Comparison of ENCODE assay signal across 8 mouse cellular contexts in the genomic region with DNA sequence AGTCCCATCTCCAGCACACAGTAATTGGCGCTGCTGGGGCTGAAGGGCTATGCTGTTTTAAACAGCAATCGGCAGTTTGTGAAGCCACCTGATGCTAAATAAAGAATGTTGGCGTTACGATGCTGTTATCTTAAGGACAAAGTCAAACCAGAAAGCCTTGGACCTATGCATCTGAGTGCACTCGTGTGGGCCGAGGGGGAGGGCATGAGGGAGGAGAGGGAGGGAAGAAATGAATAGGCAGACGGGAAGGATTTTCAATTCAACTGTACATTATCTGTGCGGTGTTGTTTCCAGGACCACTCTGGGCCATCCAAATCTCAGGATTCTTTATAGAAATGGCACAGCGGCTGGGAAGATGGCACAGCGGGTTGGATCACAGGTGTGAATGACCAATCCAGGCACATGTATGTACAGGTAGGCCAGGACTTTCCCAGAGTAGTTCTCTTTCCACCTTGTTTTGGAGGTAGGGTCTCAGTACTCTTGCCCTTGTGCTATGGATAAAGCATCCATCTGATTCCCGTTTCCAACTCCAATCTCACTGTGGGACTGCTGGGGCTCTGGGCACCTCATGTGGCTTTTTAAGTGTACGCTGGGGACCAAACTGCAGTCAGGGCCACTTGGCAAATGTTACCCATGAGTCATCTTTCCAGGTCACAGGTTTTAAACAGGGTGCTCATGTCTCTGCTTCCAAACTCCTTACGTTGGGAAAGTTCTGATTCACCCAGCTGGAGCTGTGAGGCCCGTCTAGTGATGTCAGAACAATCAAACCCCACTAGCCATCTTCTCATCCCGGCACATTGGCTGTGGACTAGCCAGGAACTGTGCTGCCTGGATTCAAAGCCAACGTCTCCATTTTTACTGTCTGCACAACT. TPM values are rescaled to one million over a fixed set of nuclear protein-coding genes. Genes with fewer than 3 reads are reported as not detected.
DNase-seq lines count a peak whose midpoint lies in the region; ATAC-seq and TF ChIP-seq lines count a peak whose summit lies in the region.
"Had no signal": no experiment of that assay in that cellular context is flagged by ENCODE, and none has a peak within 500 bp of the region (broad histone marks: within the 10 kb centered on the region; RNA-seq: fewer than 3 reads in every experiment).

TSS of gene Saysd1 (minus strand) at position 51 of the 872 bp plus-strand sequence.

- H3K9me3 ChIP-seq in lung, postnatal 0 days (ENCODE audit: low read length), result no peaks in the 10 kb centered on the region
- no peaks in the 10 kb centered on the region for H3K9me3 ChIP-seq in embryonic facial prominence, embryonic 14.5 days (ENCODE audit: control insufficient read depth, low read length)
- no peaks in the 10 kb centered on the region for H3K9me3 ChIP-seq in intestine, embryonic 15.5 days
- no peaks in the 10 kb centered on the region for H3K9me3 ChIP-seq in stomach, embryonic 15.5 days

- no peaks in the 10 kb centered on the region for H3K27me3 ChIP-seq in lung, postnatal 0 days (replicated peaks; ENCODE audit: insufficient read depth, low read length)
- H3K27me3 ChIP-seq in embryonic facial prominence, embryonic 14.5 days (replicated peaks; ENCODE audit: control insufficient read depth, insufficient read depth, low read length), result no peaks in the 10 kb centered on the region
- H3K27me3 ChIP-seq in intestine, embryonic 15.5 days (replicated peaks), result no peaks in the 10 kb centered on the region
- no peaks in the 10 kb centered on the region for H3K27me3 ChIP-seq in stomach, embryonic 15.5 days (replicated peaks)

- no peak for TF ChIP-seq EP300 in lung, postnatal 0 days (IDR thresholded peaks at IDR 0.05)

- H3K4me1 ChIP-seq in lung, postnatal 0 days (ENCODE audit: insufficient read depth, low read depth, low read length), result no peaks in the 10 kb centered on the region
- H3K4me1 ChIP-seq in lung, adult 2 months (ENCODE audit: control insufficient read depth, insufficient read depth, low read length), result no peaks in the 10 kb centered on the region
- no peaks in the 10 kb centered on the region for H3K4me1 ChIP-seq in embryonic facial prominence, embryonic 14.5 days (ENCODE audit: control insufficient read depth, insufficient read depth, low read length)
- H3K4me1 ChIP-seq in intestine, embryonic 15.5 days (replicated peaks), result no peaks in the 10 kb centered on the region
- H3K4me1 ChIP-seq in stomach, embryonic 15.5 days, result no peaks in the 10 kb centered on the region

- no peak for ATAC-seq in lung, postnatal 0 days
- no peak for ATAC-seq in embryonic facial prominence, embryonic 14.5 days (ENCODE audit: low read depth)
- ATAC-seq in intestine, embryonic 15.5 days, result 0 out of 2 replicates have a peak, but pooled peaks have one; percentile 2
- no peak for ATAC-seq in stomach, embryonic 15.5 days (ENCODE audit: insufficient read depth, low FRiP score, low read depth)

- H3K4me3 ChIP-seq in lung, postnatal 0 days (ENCODE audit: low read depth, low read length), result no peak within 1 kb of the TSS
- no peak within 1 kb of the TSS for H3K4me3 ChIP-seq in lung, adult 2 months (replicated peaks; ENCODE audit: extremely low read depth, low read depth, low read length)
- no peak within 1 kb of the TSS for H3K4me3 ChIP-seq in embryonic facial prominence, embryonic 14.5 days (ENCODE audit: low read depth, low read length)
- H3K4me3 ChIP-seq in intestine, embryonic 15.5 days (replicated peaks), result no peak within 1 kb of the TSS
- no peak within 1 kb of the TSS for H3K4me3 ChIP-seq in stomach, embryonic 15.5 days (replicated peaks)
- no peak within 1 kb of the TSS for H3K4me3 ChIP-seq in layer of hippocampus, adult 2 months

- H3K9ac ChIP-seq in lung, postnatal 0 days (replicated peaks; ENCODE audit: low read depth), result no peak within 1 kb of the TSS
- no peak within 1 kb of the TSS for H3K9ac ChIP-seq in embryonic facial prominence, embryonic 14.5 days (ENCODE audit: low read depth, low read length)
- no peak within 1 kb of the TSS for H3K9ac ChIP-seq in intestine, embryonic 15.5 days
- H3K9ac ChIP-seq in stomach, embryonic 15.5 days, result no peak within 1 kb of the TSS

- H3K36me3 ChIP-seq in lung, postnatal 0 days (ENCODE audit: insufficient read depth, low read length), result no peaks in the 10 kb centered on the region
- 0 out of 2 replicates have a peak, but pooled peaks cover 7% of the 10 kb centered on the region for H3K36me3 ChIP-seq in embryonic facial prominence, embryonic 14.5 days (ENCODE audit: control insufficient read depth, insufficient read depth, low read length)
- H3K36me3 ChIP-seq in intestine, embryonic 15.5 days, result peaks cover 6% of the 10 kb centered on the region; the same call in 1 of the 2 replicates
- H3K36me3 ChIP-seq in stomach, embryonic 15.5 days, result no peaks in the 10 kb centered on the region

- no peak within 1 kb of the TSS for H3K27ac ChIP-seq in lung, postnatal 0 days (ENCODE audit: low read length)
- H3K27ac ChIP-seq in embryonic facial prominence, embryonic 14.5 days (replicated peaks; ENCODE audit: low read depth, low read length), result no peak within 1 kb of the TSS
- no peak within 1 kb of the TSS for H3K27ac ChIP-seq in intestine, embryonic 15.5 days
- H3K27ac ChIP-seq in stomach, embryonic 15.5 days, result no peak within 1 kb of the TSS
- H3K27ac ChIP-seq in layer of hippocampus, adult 2 months, result no peak within 1 kb of the TSS

- no peak for TF ChIP-seq POLR2A in lung, adult 2 months (IDR thresholded peaks at IDR 0.05; ENCODE audit: borderline replicate concordance, extremely low read depth, low read depth, low read length)

- WGBS in lung, postnatal 0 days, result 84% methylated on average over 16 of the region's 16 CpGs
- 86% methylated on average over 16 of the region's 16 CpGs for WGBS in lung, adult 2 months
- WGBS in embryonic facial prominence, embryonic 14.5 days, result 81% methylated on average over 16 of the region's 16 CpGs
- WGBS in intestine, embryonic 15.5 days, result 73% methylated on average over 16 of the region's 16 CpGs
- 83% methylated on average over 16 of the region's 16 CpGs for WGBS in stomach, embryonic 15.5 days

- DNase-seq in lung, postnatal 0 days (ENCODE audit: low spot score), result no peak
- DNase-seq in lung, adult 2 months, result no peak
- no peak for DNase-seq in embryonic facial prominence, embryonic 14.5 days (ENCODE audit: low spot score)
- no peak for DNase-seq in embryo, embryonic 10 days (ENCODE audit: low spot score)
- DNase-seq in layer of hippocampus, adult 2 months (ENCODE audit: low spot score in 2 of 2), result no peak
- DNase-seq: cerebellum, adult 9-11 months had no signal

- no peak within 1 kb of the TSS for H3K4me2 ChIP-seq in lung, postnatal 0 days (replicated peaks; ENCODE audit: low read depth, low read length)
- no peak within 1 kb of the TSS for H3K4me2 ChIP-seq in embryonic facial prominence, embryonic 14.5 days (ENCODE audit: low read depth, low read length)
- no peak within 1 kb of the TSS for H3K4me2 ChIP-seq in intestine, embryonic 15.5 days (replicated peaks)
- H3K4me2 ChIP-seq in stomach, embryonic 15.5 days, result no peak within 1 kb of the TSS

- TF ChIP-seq CTCF in lung, postnatal 0 days (IDR thresholded peaks at IDR 0.05), result no peak
- no peak for TF ChIP-seq CTCF in lung, adult 2 months (IDR thresholded peaks at IDR 0.05; ENCODE audit: insufficient read depth, low read length)
- no peak for TF ChIP-seq CTCF in layer of hippocampus, adult 2 months (conservative IDR thresholded peaks at IDR 0.05)

RNA-seq across cellular contexts. Expression of gene Saysd1, which starts in this region (rescaled TPM):
- 18.6 and 18.9 TPM in 2 replicates for polyA plus RNA-seq in lung, postnatal 0 days (2015; fragmentation: Nextera tagmentation; extraction: Ambion mirVana)
- polyA plus RNA-seq in lung, adult 2 months (2012; rRNA removed), result 9.9 and 11.9 TPM in 2 replicates
- polyA plus RNA-seq in embryonic facial prominence, embryonic 14.5 days (2014; fragmentation: Nextera tagmentation; extraction: Ambion mirVana), result 14.2 and 14.6 TPM in 2 replicates
- 15.8 and 16.8 TPM in 2 replicates for polyA plus RNA-seq in intestine, embryonic 15.5 days (2015; fragmentation: Nextera tagmentation; extraction: Ambion mirVana)
- 11.8 and 13.1 TPM in 2 replicates for polyA plus RNA-seq in stomach, embryonic 15.5 days (2015; fragmentation: Nextera tagmentation; extraction: Ambion mirVana)
- total RNA-seq in layer of hippocampus, adult 2 months (2021), result 1 to 10 TPM; 4.8 to 5.2 TPM
